Mouse (Mus musculus) kidney, postnatal 0 days (tissue): Measurements from ENCODE around the gene Ptchd1. TPM values are rescaled to one million over a fixed set of nuclear protein-coding genes. Genes with fewer than 3 reads are reported as not detected.

Experiments
- ATAC-seq: fragments of 200-750 bp; cut with Nextera tagmentation; replicated peaks from 2 replicates; pipeline ENCODE4 v1.8.0; 2017; ENCODE audit warnings: low read depth, moderate number of reproducible peaks, moderate TSS enrichment, moderate library complexity; ENCODE audit not compliant: low FRiP score
- DNase-seq: peaks from one replicate; pipeline ENCODE4 v3.0.0-alpha.2; 2016; ENCODE audit warnings: low spot score
- H3K27ac ChIP-seq: fragments of 300-500 bp; sonication (generic); 2 replicates; pipeline ENCODE4 v1.5.1; 2014; ENCODE audit warnings: mild to moderate bottlenecking
- H3K27me3 ChIP-seq: fragments of 300-500 bp; sonication (generic); 2 replicates; pipeline ENCODE4 v1.6.1; 2014; ENCODE audit warnings: low read length, mixed read lengths; ENCODE audit not compliant: insufficient read depth
- H3K36me3 ChIP-seq: fragments of 300-500 bp; sonication (generic); 2 replicates; pipeline ENCODE4 v1.6.1; 2014; ENCODE audit warnings: low read length, mixed read lengths; ENCODE audit not compliant: insufficient read depth
- H3K4me1 ChIP-seq: fragments of 300-500 bp; sonication (generic); replicated peaks from 2 replicates; pipeline ENCODE4 v1.6.1; 2014; ENCODE audit warnings: antibody characterized with exemption, low read length, mixed read lengths; ENCODE audit not compliant: insufficient read depth
- H3K4me2 ChIP-seq: fragments of 300-500 bp; sonication (generic); 2 replicates; pipeline ENCODE4 v1.6.1; 2014; ENCODE audit warnings: mild to moderate bottlenecking, low read length, moderate library complexity, mixed read lengths
- H3K4me3 ChIP-seq: fragments of 300-500 bp; sonication (generic); replicated peaks from 2 replicates; pipeline ENCODE4 v1.5.1; 2014; ENCODE audit warnings: low read depth, low read length
- H3K9ac ChIP-seq: fragments of 300-500 bp; sonication (generic); 2 replicates; pipeline ENCODE4 v1.6.1; 2014; ENCODE audit warnings: low read depth, low read length
- H3K9me3 ChIP-seq: fragments of 300-500 bp; sonication (generic); replicated peaks from 2 replicates; pipeline ENCODE4 v1.6.1; 2016; ENCODE audit warnings: low read length, inconsistent platforms, mixed read lengths
- CTCF ChIP-seq: IDR thresholded peaks from 2 replicates; pipeline ENCODE4 v1.5.1; 2016; ENCODE audit warnings: antibody characterized with exemption, low read depth, mild to moderate bottlenecking, moderate library complexity
- WGBS: fragments of 180-500 bp; shearing (Covaris S2); extraction: QIAGEN DNeasy Blood & Tissue Kit; methylation state at CpG from one replicate; pipeline ENCODE4 v1.1.7; 2014; 5-methylcytosine and 5-hydroxymethylcytosine counted together
- polyA plus RNA-seq: library from polyadenylated mRNA; unstranded; fragments of >200 nt; fragmentation: Nextera tagmentation; extraction: Ambion mirVana; gene quantifications from 2 replicates; pipeline ENCODE4 v1.2.1, GENCODE M21; 2015

Ptchd1 gene
- 0.73 and 0.83 TPM in 2 replicates for polyA plus RNA-seq

GRCm38 (mm10) chrX:155623701-155624281 is at the start of gene Ptchd1:
Gene Ptchd1, minus strand, starts transcription at chrX:155623814.
- Histone ChIP-seq H3K9me3 (no peaks in the 10 kb centered on the region), H3K4me1 (0 out of 2 replicates have a peak, but pooled peaks cover 4% of the 10 kb centered on the region), H3K4me3 (peak within 1 kb of the TSS; percentile 40), H3K4me2 (peak within 1 kb of the TSS; percentile 88), H3K36me3 (no peaks in the 10 kb centered on the region), H3K9ac (no peak within 1 kb of the TSS), H3K27me3 (peaks cover 4% of the 10 kb centered on the region; the same call in 1 of the 2 replicates), H3K27ac (no peak within 1 kb of the TSS)
- 28% methylated on average over 26 of the region's 34 CpGs for WGBS
- peak; percentile 26 for DNase-seq
- TF ChIP-seq CTCF, result no peak
- peak; percentile 66; the same call in 1 of the 2 replicates for ATAC-seq

DNA sequence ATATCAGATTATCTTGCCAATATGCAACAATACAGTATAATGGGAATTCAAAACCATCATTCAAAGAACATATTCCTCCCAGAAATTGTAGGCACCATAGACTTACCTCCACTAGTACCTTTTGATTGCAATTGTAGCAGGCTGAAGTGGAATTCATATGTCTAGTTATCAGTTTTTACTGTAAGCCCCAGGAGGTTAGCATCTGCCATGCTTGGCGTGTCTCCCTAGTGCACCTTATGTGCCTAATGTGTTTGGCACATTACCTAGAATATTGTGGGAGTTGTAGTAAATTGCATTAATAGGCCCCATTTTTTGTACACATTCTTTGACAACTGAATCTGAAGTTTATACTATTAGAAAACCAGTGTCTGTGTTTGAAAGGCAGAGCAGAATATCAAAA is 34.4 kb upstream of the Ptchd1 start:
- TF ChIP-seq CTCF, result no peak
- H3K4me1 ChIP-seq, result no peaks in the 10 kb centered on the region
- WGBS, result 82% methylated on average over 1 of the region's 1 CpGs
- no peaks in the 10 kb centered on the region for H3K27me3 ChIP-seq
- no peaks in the 10 kb centered on the region for H3K36me3 ChIP-seq
- no peak overlapping the region for H3K4me3 ChIP-seq
- ATAC-seq (no peak), DNase-seq (no peak)
- no peak overlapping the region for H3K27ac ChIP-seq
- no peaks in the 10 kb centered on the region for H3K9me3 ChIP-seq
- no peak overlapping the region for H3K9ac ChIP-seq
- H3K4me2 ChIP-seq, result no peak overlapping the region

DNA sequence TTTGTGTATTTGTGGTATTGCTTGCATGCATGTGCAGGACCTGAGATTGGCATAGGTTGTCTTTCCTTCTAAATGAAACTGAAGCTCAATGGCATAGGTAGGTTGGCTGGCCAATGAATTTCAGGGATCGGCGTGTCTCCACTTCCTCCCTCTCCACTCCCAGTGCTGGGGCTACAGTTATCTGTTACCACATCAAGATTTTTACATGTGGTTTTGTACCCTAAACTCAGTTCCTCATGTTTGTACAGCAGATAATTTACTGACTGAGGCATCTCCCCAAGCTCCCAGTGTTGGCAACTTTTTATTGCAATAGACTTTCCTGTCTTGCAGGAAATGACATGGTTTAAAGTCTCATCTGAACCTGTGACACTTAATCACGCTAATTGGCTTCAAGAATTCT is 22.4 kb upstream of the Ptchd1 start:
- no peaks in the 10 kb centered on the region for H3K27me3 ChIP-seq
- H3K4me3 ChIP-seq, result no peak overlapping the region
- H3K4me1 ChIP-seq, result no peaks in the 10 kb centered on the region
- H3K9ac ChIP-seq, result no peak overlapping the region
- WGBS, result 89% methylated on average over 3 of the region's 3 CpGs
- no peak for TF ChIP-seq CTCF
- H3K9me3 ChIP-seq, result no peaks in the 10 kb centered on the region
- ATAC-seq (no peak), DNase-seq (no peak)
- no peaks in the 10 kb centered on the region for H3K36me3 ChIP-seq
- no peak overlapping the region for H3K4me2 ChIP-seq
- no peak overlapping the region for H3K27ac ChIP-seq

GRCm38 (mm10) chrX:155643975-155644374 is 20.4 kb upstream of the Ptchd1 start:
- Histone ChIP-seq H3K9ac (no peak overlapping the region), H3K27me3 (no peaks in the 10 kb centered on the region), H3K27ac (no peak overlapping the region), H3K9me3 (no peaks in the 10 kb centered on the region), H3K4me2 (no peak overlapping the region), H3K4me1 (no peaks in the 10 kb centered on the region), H3K36me3 (no peaks in the 10 kb centered on the region), H3K4me3 (no peak overlapping the region)
- ATAC-seq, result no peak
- TF ChIP-seq CTCF, result peak; percentile 81
- DNase-seq, result peak; percentile 14
- WGBS, result 0% methylated on average over 1 of the region's 1 CpGs

DNA sequence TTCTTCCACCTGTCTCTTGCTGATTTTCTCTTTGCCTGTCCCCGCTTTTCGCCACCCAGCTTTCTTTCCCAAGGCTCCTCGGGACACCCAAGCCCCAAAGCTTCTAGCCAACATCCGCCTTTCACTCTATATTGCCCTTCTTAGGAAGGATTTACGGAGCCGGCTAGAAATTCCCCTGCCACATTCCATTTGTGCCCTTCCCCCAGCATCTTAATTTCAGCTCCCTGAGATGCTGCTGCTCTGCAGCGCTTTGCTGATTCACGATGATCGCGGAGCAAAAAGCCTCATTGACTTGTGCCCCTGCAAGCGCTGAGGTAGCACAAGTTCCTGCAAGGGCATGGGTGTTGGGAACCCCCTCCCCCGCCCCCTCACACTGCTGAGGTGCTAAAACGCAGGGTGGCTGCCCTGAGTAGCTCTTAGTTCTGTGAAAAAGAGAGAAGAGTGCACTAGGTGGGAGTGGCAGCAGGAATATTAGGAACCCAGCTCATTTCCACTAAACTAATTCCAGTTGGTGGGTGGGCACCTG is 2.1 kb upstream of the Ptchd1 start:
- WGBS, result 22% methylated on average over 13 of the region's 13 CpGs
- Histone ChIP-seq H3K27ac (no peak overlapping the region), H3K4me3 (no peak overlapping the region), H3K9ac (no peak overlapping the region), H3K36me3 (no peaks in the 10 kb centered on the region), H3K27me3 (peaks cover 4% of the 10 kb centered on the region; the same call in 1 of the 2 replicates), H3K9me3 (no peaks in the 10 kb centered on the region), H3K4me2 (peak overlapping the region; percentile 31; the same call in 1 of the 2 replicates), H3K4me1 (0 out of 2 replicates have a peak, but pooled peaks cover 4% of the 10 kb centered on the region)
- no peak for TF ChIP-seq CTCF
- ATAC-seq (no peak), DNase-seq (peak; percentile 50)

DNA sequence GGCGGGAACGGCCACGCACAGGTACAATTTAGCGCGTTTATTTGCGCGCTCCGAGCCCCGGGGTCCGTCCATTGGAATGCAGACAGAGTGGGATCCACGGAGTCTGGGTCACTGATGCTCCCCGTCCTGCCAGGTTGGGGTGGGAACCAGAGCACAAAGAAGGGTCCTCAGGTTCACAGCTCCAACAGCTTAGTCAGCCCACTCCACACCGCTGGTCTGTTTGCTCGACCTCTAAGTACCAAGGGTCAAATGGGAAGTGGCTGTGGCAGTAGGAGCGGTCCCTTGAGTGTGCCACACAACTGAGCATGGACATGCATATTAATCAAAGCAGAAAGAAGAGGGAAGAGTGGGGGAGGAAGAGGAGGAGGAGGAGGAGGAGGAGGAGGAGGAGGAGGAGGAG is 1.3 kb upstream of the Ptchd1 start:
- H3K9ac ChIP-seq, result no peak overlapping the region
- H3K9me3 ChIP-seq, result no peaks in the 10 kb centered on the region
- ATAC-seq (no peak), DNase-seq (no peak)
- no peaks in the 10 kb centered on the region for H3K36me3 ChIP-seq
- H3K4me3 ChIP-seq, result peak overlapping the region; percentile 40; the same call in 1 of the 2 replicates
- 16% methylated on average over 15 of the region's 15 CpGs for WGBS
- H3K4me1 ChIP-seq, result 0 out of 2 replicates have a peak, but pooled peaks cover 4% of the 10 kb centered on the region
- peaks cover 4% of the 10 kb centered on the region; the same call in 1 of the 2 replicates for H3K27me3 ChIP-seq
- no peak overlapping the region for H3K27ac ChIP-seq
- H3K4me2 ChIP-seq, result peak overlapping the region; percentile 88
- TF ChIP-seq CTCF, result no peak
